Mouse (Mus musculus): ENCODE results near the gene Tpt1. TPM values are rescaled to one million over a fixed set of nuclear protein-coding genes. Genes with fewer than 3 reads are reported as not detected.

The Tpt1 gene
- 1,595 TPM for polyA plus RNA-seq (2017; shearing (Covaris generic))

DNA sequence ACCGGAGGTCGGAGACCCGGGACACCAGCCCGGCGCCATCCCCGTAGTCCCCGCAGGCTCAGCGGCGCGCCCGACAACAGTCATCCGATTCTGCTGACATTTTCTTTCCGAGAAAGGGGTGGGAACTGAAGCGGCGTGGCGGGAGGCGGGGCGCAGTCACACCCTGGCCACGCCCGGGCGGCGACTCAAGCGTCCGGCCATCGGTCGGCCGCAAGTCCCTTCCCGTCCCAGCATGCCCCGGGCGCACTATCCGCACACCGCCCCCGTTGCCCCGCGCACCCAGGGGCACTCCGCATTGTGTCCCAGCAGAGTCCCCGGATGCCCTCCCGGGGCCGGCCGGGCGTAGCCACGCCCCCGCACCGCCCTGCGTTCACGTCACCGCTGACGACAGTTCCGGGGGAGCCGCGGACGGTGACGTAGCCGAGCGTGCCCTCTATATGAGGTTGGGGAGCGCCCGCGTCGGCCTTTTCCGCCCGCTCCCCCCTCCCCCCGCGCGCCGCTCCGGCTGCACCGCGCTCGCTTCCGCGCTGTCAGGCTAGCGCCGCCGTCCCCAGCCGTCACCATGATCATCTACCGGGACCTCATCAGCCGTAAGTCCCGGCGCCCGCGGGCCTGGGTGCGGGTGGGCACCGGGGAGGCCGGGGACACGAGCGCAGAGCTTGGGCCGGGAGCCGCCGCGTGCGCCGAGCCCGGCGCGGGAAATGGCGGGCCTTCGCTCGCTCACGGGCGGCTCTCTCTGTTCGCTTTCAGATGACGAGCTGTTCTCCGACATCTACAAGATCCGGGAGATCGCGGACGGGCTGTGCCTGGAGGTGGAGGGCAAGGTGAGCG lies at the start of gene Tpt1:
TSS of gene Tpt1 (plus strand) at position 227 of the 831 bp plus-strand sequence.

Other genes starting within 250 kb of the Tpt1 start
- not detected for gene Erich6b, start 202.8 kb upstream of the Tpt1 start, polyA plus RNA-seq (2017; shearing (Covaris generic))
- gene Cog3, start 90.6 kb upstream of the Tpt1 start, polyA plus RNA-seq (2017; shearing (Covaris generic)): 15.0 TPM
- gene Slc25a30, start 58.1 kb upstream of the Tpt1 start, polyA plus RNA-seq (2017; shearing (Covaris generic)): 13.7 TPM
- gene Kctd4, start 109.9 kb downstream of the Tpt1 start, polyA plus RNA-seq (2017; shearing (Covaris generic)): 0.70 TPM
- 43.3 TPM for gene Gtf2f2, start 165.8 kb downstream of the Tpt1 start, polyA plus RNA-seq (2017; shearing (Covaris generic))